8 mouse cellular contexts compared by ENCODE assay signal in genomic region chr3:103130236-103130751, GRCm38 (mm10). TPM values are rescaled to one million over a fixed set of nuclear protein-coding genes. Genes with fewer than 3 reads are reported as not detected.
DNase-seq lines count a peak whose midpoint lies in the region.

No protein-coding gene starts in this region.

- intact Hi-C loops in left cerebral cortex, postnatal 14 days (cut with DNase I) = no loop called here
- intact Hi-C loops in heart, postnatal 25 days (cut with DNase I) = no loop called here

- peak; percentile 5 to 13 for DNase-seq in left cerebral cortex, postnatal 14 days (ENCODE audit: low spot score in 2 of 2)
- no peak for DNase-seq in left cerebral cortex, adult 18-20 months (ENCODE audit: low spot score in 2 of 2)
- DNase-seq in embryo, embryonic 10.5 days (ENCODE audit: low spot score) = peak; percentile 46
- DNase-seq in heart, postnatal 25 days (ENCODE audit: low spot score) = peak; percentile 6
- peak; percentile 7 to 17 for DNase-seq in layer of hippocampus, adult 18-20 months (ENCODE audit: low spot score in 2 of 2)
- DNase-seq in lung, postnatal 25 days (ENCODE audit: low spot score) = peak; percentile 18
- DNase-seq in spleen, postnatal 10 days (ENCODE audit: low spot score in 2 of 2) = peak; percentile 51 to 58
- no peak for DNase-seq in right cerebral cortex, adult 2 months (ENCODE audit: low spot score in 2 of 2)

RNA-seq across cellular contexts. Expression of gene Dennd2c, which starts 27.9 kb away (rescaled TPM):
- total RNA-seq in left cerebral cortex, postnatal 14 days (2021) = under 1 TPM; 0.81 to 0.89 TPM
- under 1 TPM; 0.21 to 0.30 TPM for total RNA-seq in left cerebral cortex, adult 18-20 months (2021)
- 1 to 10 TPM; 2.0 to 2.5 TPM for total RNA-seq in heart, postnatal 25 days (2021)
- under 1 TPM; 0.17 to 0.20 TPM for total RNA-seq in layer of hippocampus, adult 18-20 months (2021)

RNA-seq across cellular contexts. Expression of gene Bcas2, which starts 41.2 kb away (rescaled TPM):
- total RNA-seq in left cerebral cortex, postnatal 14 days (2021) = 10 to 100 TPM; 62.0 to 65.9 TPM
- 10 to 100 TPM; 64.8 to 68.3 TPM for total RNA-seq in left cerebral cortex, adult 18-20 months (2021)
- 10 to 100 TPM; 49.4 to 49.6 TPM for total RNA-seq in heart, postnatal 25 days (2021)
- 10 to 100 TPM; 63.9 to 65.8 TPM for total RNA-seq in layer of hippocampus, adult 18-20 months (2021)

RNA-seq across cellular contexts. Expression of gene Ampd1, which starts 56.5 kb away (rescaled TPM):
- not detected for total RNA-seq in left cerebral cortex, postnatal 14 days (2021)
- total RNA-seq in left cerebral cortex, adult 18-20 months (2021) = not detected
- not detected for total RNA-seq in heart, postnatal 25 days (2021)
- total RNA-seq in layer of hippocampus, adult 18-20 months (2021) = not detected

Comparison
In these comparisons a context has a peak if more than half of its experiments do, and no peak if none do; other contexts are left out.
1. DNase-seq: peak in left cerebral cortex, postnatal 14 days (2 of 2), embryo, embryonic 10.5 days (single experiment), heart, postnatal 25 days (single experiment), layer of hippocampus, adult 18-20 months (2 of 2), lung, postnatal 25 days (single experiment) and spleen, postnatal 10 days (2 of 2); none in left cerebral cortex, adult 18-20 months (0 of 2) and right cerebral cortex, adult 2 months (0 of 2).